In the genomic region with DNA sequence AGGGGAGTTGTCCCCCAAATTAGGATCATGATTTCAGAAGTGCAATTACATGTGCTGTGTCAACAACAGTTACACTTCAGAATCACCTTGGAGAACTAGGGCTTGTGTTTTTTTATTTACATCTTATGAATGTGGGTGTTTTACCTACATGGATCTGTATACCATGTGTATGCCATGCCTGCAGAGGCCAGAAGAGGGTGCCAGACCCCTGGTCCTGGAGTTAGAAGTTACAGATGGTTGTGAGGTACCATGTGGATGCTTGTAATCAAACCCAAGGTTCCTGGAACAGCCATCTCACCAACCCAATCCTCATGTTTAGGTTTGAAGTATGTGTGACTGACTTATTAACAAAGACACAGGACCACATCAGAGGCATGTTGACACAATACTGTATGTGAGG, we compare ENCODE assay signal across 9 mouse cellular contexts. TPM values are rescaled to one million over a fixed set of nuclear protein-coding genes. Genes with fewer than 3 reads are reported as not detected.
DNase-seq lines count a peak whose midpoint lies in the region; TF ChIP-seq lines count a peak whose summit lies in the region.
"Had no signal": no experiment of that assay in that cellular context is flagged by ENCODE, and none has a peak within 500 bp of the region (broad histone marks: within the 10 kb centered on the region; RNA-seq: fewer than 3 reads in every experiment).

No protein-coding gene starts in this region.

- no peaks in the 10 kb centered on the region for H3K27me3 ChIP-seq in thymus, adult 2 months (ENCODE audit: control insufficient read depth, insufficient read depth, low read length)

- H3K4me1 ChIP-seq in thymus, adult 2 months (replicated peaks; ENCODE audit: control insufficient read depth, insufficient read depth, low read length), result no peaks in the 10 kb centered on the region
- H3K4me1 ChIP-seq in cortical plate, adult 2 months (ENCODE audit: control insufficient read depth, insufficient read depth, low read length), result peaks cover 2% of the 10 kb centered on the region; the same call in 1 of the 2 replicates

- TF ChIP-seq CTCF in thymus, adult 2 months (IDR thresholded peaks at IDR 0.05; ENCODE audit: borderline replicate concordance, control insufficient read depth, extremely low read depth, insufficient read depth, low read length, poor library complexity), result no peak
- TF ChIP-seq CTCF in cortical plate, adult 2 months (IDR thresholded peaks at IDR 0.05; ENCODE audit: extremely low read depth, insufficient read depth, low read length), result peak; percentile 57

- no peak overlapping the region for H3K4me3 ChIP-seq in thymus, adult 2 months (ENCODE audit: control insufficient read depth, insufficient read depth, low read length)
- H3K4me3 ChIP-seq in cortical plate, adult 2 months (ENCODE audit: insufficient read depth, low read length), result no peak overlapping the region

- H3K27ac ChIP-seq in thymus, adult 2 months (ENCODE audit: control insufficient read depth, insufficient read depth, low read length), result no peak overlapping the region
- H3K27ac ChIP-seq in cortical plate, adult 2 months (ENCODE audit: insufficient read depth, low read length), result no peak overlapping the region

- H3K36me3 ChIP-seq in thymus, adult 2 months (ENCODE audit: control insufficient read depth, insufficient read depth, low read length), result peaks cover 48% of the 10 kb centered on the region

- peak; percentile 36 for DNase-seq in heart, postnatal 4 days
- DNase-seq in heart, adult 8-10 months (ENCODE audit: low spot score), result no peak
- DNase-seq in thymus, adult 2 months, result peak; percentile 19
- no peak for DNase-seq in thymus, postnatal 36 days
- DNase-seq in thymus, postnatal 4 days, result peak; percentile 57
- DNase-seq in yolk sac, embryonic 10.5 days (ENCODE audit: low spot score), result no peak
- DNase-seq in frontal cortex, adult 2 months (ENCODE audit: extremely low spot score in 1 of 2, low spot score in 1 of 2), result no peak

- no peak for TF ChIP-seq POLR2A in thymus, adult 2 months (IDR thresholded peaks at IDR 0.05; ENCODE audit: control insufficient read depth, extremely low read depth, insufficient read depth, low read length, poor library complexity)
- no peak for TF ChIP-seq POLR2A in cortical plate, adult 2 months (IDR thresholded peaks at IDR 0.05; ENCODE audit: extremely low read depth, insufficient read depth, low read length)

RNA-seq across cellular contexts. Expression of a gene that starts 20.4 kb away (rescaled TPM):
- total RNA-seq in heart, postnatal 4 days (2021), result 1 to 10 TPM; 1.4 to 1.6 TPM
- 1 to 10 TPM; 1.3 to 2.3 (median 1.9) TPM for total RNA-seq in heart, adult 8-10 months (2022)
- 22.4 and 27.4 TPM in 2 replicates for polyA plus RNA-seq in thymus, adult 2 months (2012; rRNA removed)
- polyA plus RNA-seq in cortical plate, adult 2 months (2012; rRNA removed), result 19.0 and 19.4 TPM in 2 replicates
- 16.3 and 19.9 TPM in 2 replicates for polyA plus RNA-seq in frontal cortex, adult 2 months (2012; rRNA removed)

RNA-seq across cellular contexts. Expression of a gene that starts 25.7 kb away (rescaled TPM):
- not detected for total RNA-seq in heart, postnatal 4 days (2021)
- total RNA-seq in heart, adult 8-10 months (2022), result not detected
- not detected in 2 replicates for polyA plus RNA-seq in thymus, adult 2 months (2012; rRNA removed)
- 5.3 and 7.4 TPM in 2 replicates for polyA plus RNA-seq in cortical plate, adult 2 months (2012; rRNA removed)
- 4.0 and 4.1 TPM in 2 replicates for polyA plus RNA-seq in frontal cortex, adult 2 months (2012; rRNA removed)

RNA-seq across cellular contexts. Expression of a gene that starts 32.9 kb away (rescaled TPM):
- not detected for total RNA-seq in heart, postnatal 4 days (2021)
- under 1 TPM; 0.13 to 0.65 (median 0.28) TPM for total RNA-seq in heart, adult 8-10 months (2022)
- polyA plus RNA-seq in thymus, adult 2 months (2012; rRNA removed), result 4.1 and 4.9 TPM in 2 replicates
- 2.6 and 3.0 TPM in 2 replicates for polyA plus RNA-seq in cortical plate, adult 2 months (2012; rRNA removed)
- polyA plus RNA-seq in frontal cortex, adult 2 months (2012; rRNA removed), result 2.3 and 2.7 TPM in 2 replicates

RNA-seq across cellular contexts. Expression of a gene that starts 35.4 kb away (rescaled TPM):
- under 1 TPM; 0.07 to 0.09 TPM for total RNA-seq in heart, postnatal 4 days (2021)
- under 1 TPM in 3 of 4 experiments, not detected in 1; 0.17 to 0.33 (median 0.22) TPM for total RNA-seq in heart, adult 8-10 months (2022)
- polyA plus RNA-seq in thymus, adult 2 months (2012; rRNA removed), result 0.06 and 0.12 TPM in 2 replicates
- 0.08 and 0.10 TPM in 2 replicates for polyA plus RNA-seq in cortical plate, adult 2 months (2012; rRNA removed)
- polyA plus RNA-seq in frontal cortex, adult 2 months (2012; rRNA removed), result 0.04 and 0.08 TPM in 2 replicates
- total RNA-seq: layer of hippocampus, adult 18-20 months had no signal

RNA-seq across cellular contexts. Expression of a gene that starts 39.8 kb away (rescaled TPM):
- 10 to 100 TPM; 53.5 to 54.8 TPM for total RNA-seq in heart, postnatal 4 days (2021)
- total RNA-seq in heart, adult 8-10 months (2022), result 10 to 100 TPM; 44.4 to 51.8 (median 48.7) TPM
- polyA plus RNA-seq in thymus, adult 2 months (2012; rRNA removed), result 214 and 215 TPM in 2 replicates
- 81.0 and 83.6 TPM in 2 replicates for polyA plus RNA-seq in cortical plate, adult 2 months (2012; rRNA removed)
- 87.2 and 95.4 TPM in 2 replicates for polyA plus RNA-seq in frontal cortex, adult 2 months (2012; rRNA removed)

Comparison
In these comparisons a context has a peak if more than half of its experiments do, and no peak if none do; other contexts are left out.
1. DNase-seq: peak in heart, postnatal 4 days (single experiment), thymus, adult 2 months (single experiment) and thymus, postnatal 4 days (single experiment); none in heart, adult 8-10 months (single experiment), thymus, postnatal 36 days (0 of 2), yolk sac, embryonic 10.5 days (single experiment) and frontal cortex, adult 2 months (0 of 2).